Mouse (Mus musculus): ENCODE measurements around the gene C1galt1.

DNA sequence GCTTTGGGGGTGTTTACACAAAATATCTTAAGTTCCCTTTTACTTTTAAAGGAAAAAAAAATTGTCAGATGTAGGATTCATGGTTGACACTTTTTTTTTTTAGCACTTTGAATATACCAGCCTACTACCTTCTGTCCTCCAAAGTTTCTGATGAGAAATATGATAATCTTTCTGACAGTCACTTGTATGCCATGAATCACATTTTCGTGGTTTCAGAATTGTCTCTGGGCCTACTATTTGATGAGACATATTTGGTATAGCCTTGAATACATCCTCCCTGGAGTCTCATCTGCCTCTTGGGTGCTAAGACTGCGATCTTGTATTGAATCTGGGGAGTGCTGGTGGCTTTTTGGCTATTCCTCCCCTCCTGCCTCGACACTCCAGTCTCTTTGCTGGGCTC, 8.8 kb downstream of the C1galt1 start:
- no peak for TF ChIP-seq SMC3 (IDR thresholded peaks at IDR 0.05; ENCODE audit: low read depth, low read length)
- TF ChIP-seq E2F4 (IDR thresholded peaks at IDR 0.05; ENCODE audit: insufficient replicate concordance, low read depth, low read length) = no peak
- TF ChIP-seq TBP (conservative IDR thresholded peaks at IDR 0.05; ENCODE audit: low read depth, low read length) = no peak
- TF ChIP-seq CTCF (conservative IDR thresholded peaks at IDR 0.05 in 1 of 2, IDR thresholded peaks at IDR 0.05 in 1 of 2; ENCODE audit: low read depth in 2 of 2, low read length in 2 of 2) = no peak
- TF ChIP-seq EP300 (IDR thresholded peaks at IDR 0.05; ENCODE audit: low read length) = no peak
- no peak for TF ChIP-seq MAFK (IDR thresholded peaks at IDR 0.05; ENCODE audit: insufficient replicate concordance, low read length)
- TF ChIP-seq NELFE (IDR thresholded peaks at IDR 0.05; ENCODE audit: low read depth, low read length) = no peak
